Mouse (Mus musculus) small intestine, adult 2 months (tissue): ENCODE measurements around the gene Cntnap5a.

Experiments
- CTCF ChIP-seq: fragments of 200-500 bp; IDR thresholded peaks from 2 replicates; pipeline ENCODE4 v1.5.1; 2012; ENCODE audit warnings: low read depth, mild to moderate bottlenecking, control low read depth, inconsistent platforms, low read length, moderate library complexity, mixed read lengths; ENCODE audit not compliant: insufficient replicate concordance, insufficient read length; ENCODE audit errors: extremely low read depth
- POLR2A ChIP-seq: fragments of 200-500 bp; IDR thresholded peaks from 2 replicates; pipeline ENCODE4 v1.6.1; 2012; ENCODE audit warnings: low read depth, mild to moderate bottlenecking, control low read depth, inconsistent platforms, low read length, moderate library complexity

GRCm38 (mm10) chr1:115686494-115686893 lies 1.9 kb downstream of the Cntnap5a start:
- TF ChIP-seq CTCF: no peak
- TF ChIP-seq POLR2A: no peak
